Mouse (Mus musculus): ENCODE results near the gene Cd164l2.

- no peak for TF ChIP-seq POLR2A (IDR thresholded peaks at IDR 0.05; ENCODE audit: control insufficient read depth, low read depth, low read length)
- TF ChIP-seq CTCF (IDR thresholded peaks at IDR 0.05; ENCODE audit: control insufficient read depth, insufficient read depth, insufficient replicate concordance, low read depth, low read length), result no peak
Observed at GRCm38 (mm10) chr4:133170616-133171015, 41.3 kb upstream of the Cd164l2 start.

All from testis, adult 2 months (tissue).